Mouse (Mus musculus): ENCODE measurements around the gene Lclat1. TPM values are rescaled to one million over a fixed set of nuclear protein-coding genes. Genes with fewer than 3 reads are reported as not detected.

The Lclat1 gene
- polyA plus RNA-seq, 1 experiment from 2014 or later = 19.9 TPM

GRCm38 (mm10) chr17:73067423-73067822 lies 40.4 kb upstream of the Lclat1 start:
- H3K4me1 ChIP-seq (ENCODE audit: control insufficient read depth, insufficient read depth, low read length) = peaks cover 12% of the 10 kb centered on the region; the same call in 1 of the 2 replicates
- no peak overlapping the region for H3K4me3 ChIP-seq (ENCODE audit: low read depth, low read length)
- no peak overlapping the region for H3K9ac ChIP-seq (ENCODE audit: low read depth, low read length)
- no peak overlapping the region for H3K27ac ChIP-seq (replicated peaks; ENCODE audit: low read depth, low read length)
- no peaks in the 10 kb centered on the region for H3K36me3 ChIP-seq (ENCODE audit: control insufficient read depth, insufficient read depth, low read length)
- H3K27me3 ChIP-seq (replicated peaks; ENCODE audit: control insufficient read depth, insufficient read depth, low read length) = no peaks in the 10 kb centered on the region
- ATAC-seq (ENCODE audit: low read depth) (no peak), DNase-seq (ENCODE audit: low spot score) (peak; percentile 54)
- H3K4me2 ChIP-seq (ENCODE audit: low read depth, low read length) = no peak overlapping the region
- H3K9me3 ChIP-seq (ENCODE audit: control insufficient read depth, low read length) = no peaks in the 10 kb centered on the region
- 36% methylated on average over 11 of the region's 11 CpGs for WGBS

- H3K4me3 ChIP-seq (ENCODE audit: low read depth, low read length) = no peak overlapping the region
- no peak for DNase-seq (ENCODE audit: low spot score)
- no peak overlapping the region for H3K4me2 ChIP-seq (ENCODE audit: low read depth, low read length)
- peaks cover 12% of the 10 kb centered on the region; the same call in 1 of the 2 replicates for H3K4me1 ChIP-seq (ENCODE audit: control insufficient read depth, insufficient read depth, low read length)
- ATAC-seq (ENCODE audit: low read depth) = no peak
- no peak overlapping the region for H3K27ac ChIP-seq (replicated peaks; ENCODE audit: low read depth, low read length)
- no peak overlapping the region for H3K9ac ChIP-seq (ENCODE audit: low read depth, low read length)
- no peaks in the 10 kb centered on the region for H3K36me3 ChIP-seq (ENCODE audit: control insufficient read depth, insufficient read depth, low read length)
- 74% methylated on average over 10 of the region's 10 CpGs for WGBS
- H3K27me3 ChIP-seq (replicated peaks; ENCODE audit: control insufficient read depth, insufficient read depth, low read length) = no peaks in the 10 kb centered on the region
- no peaks in the 10 kb centered on the region for H3K9me3 ChIP-seq (ENCODE audit: control insufficient read depth, low read length)
Observed at GRCm38 (mm10) chr17:73068321-73068992, 39.3 kb upstream of the Lclat1 start.

GRCm38 (mm10) chr17:73070466-73070865 lies 37.3 kb upstream of the Lclat1 start:
- Histone ChIP-seq H3K27ac (replicated peaks; ENCODE audit: low read depth, low read length) (no peak overlapping the region), H3K9ac (ENCODE audit: low read depth, low read length) (no peak overlapping the region), H3K9me3 (ENCODE audit: control insufficient read depth, low read length) (no peaks in the 10 kb centered on the region), H3K36me3 (ENCODE audit: control insufficient read depth, insufficient read depth, low read length) (no peaks in the 10 kb centered on the region), H3K4me2 (ENCODE audit: low read depth, low read length) (no peak overlapping the region), H3K4me3 (ENCODE audit: low read depth, low read length) (no peak overlapping the region), H3K27me3 (replicated peaks; ENCODE audit: control insufficient read depth, insufficient read depth, low read length) (no peaks in the 10 kb centered on the region), H3K4me1 (ENCODE audit: control insufficient read depth, insufficient read depth, low read length) (peaks cover 16% of the 10 kb centered on the region; the same call in 1 of the 2 replicates)
- DNase-seq (ENCODE audit: low spot score) = no peak
- no peak for ATAC-seq (ENCODE audit: low read depth)
- WGBS = 76% methylated on average over 2 of the region's 2 CpGs

- Histone ChIP-seq H3K9me3 (ENCODE audit: control insufficient read depth, low read length) (no peaks in the 10 kb centered on the region), H3K4me2 (ENCODE audit: low read depth, low read length) (no peak overlapping the region), H3K9ac (ENCODE audit: low read depth, low read length) (no peak overlapping the region), H3K4me3 (ENCODE audit: low read depth, low read length) (no peak overlapping the region), H3K27ac (replicated peaks; ENCODE audit: low read depth, low read length) (0 out of 2 replicates have a peak overlapping the region, but pooled peaks have one; percentile 2), H3K36me3 (ENCODE audit: control insufficient read depth, insufficient read depth, low read length) (no peaks in the 10 kb centered on the region), H3K4me1 (ENCODE audit: control insufficient read depth, insufficient read depth, low read length) (peaks cover 13% of the 10 kb centered on the region; the same call in 1 of the 2 replicates), H3K27me3 (replicated peaks; ENCODE audit: control insufficient read depth, insufficient read depth, low read length) (no peaks in the 10 kb centered on the region)
- DNase-seq (ENCODE audit: low spot score) (no peak), ATAC-seq (ENCODE audit: low read depth) (no peak)
- WGBS = 74% methylated on average over 5 of the region's 5 CpGs
Observed at GRCm38 (mm10) chr17:73071725-73072263, 36.0 kb upstream of the Lclat1 start.

GRCm38 (mm10) chr17:73072286-73072685 lies 35.5 kb upstream of the Lclat1 start:
- 0 out of 2 replicates have a peak overlapping the region, but pooled peaks have one; percentile 2 for H3K27ac ChIP-seq (replicated peaks; ENCODE audit: low read depth, low read length)
- ATAC-seq (ENCODE audit: low read depth) (no peak; the same call in 1 of the 2 replicates), DNase-seq (ENCODE audit: low spot score) (peak; percentile 60)
- no peak overlapping the region for H3K4me2 ChIP-seq (ENCODE audit: low read depth, low read length)
- 29% methylated on average over 8 of the region's 8 CpGs for whole genome bisulfite sequencing
- no peaks in the 10 kb centered on the region for H3K36me3 ChIP-seq (ENCODE audit: control insufficient read depth, insufficient read depth, low read length)
- no peaks in the 10 kb centered on the region for H3K27me3 ChIP-seq (replicated peaks; ENCODE audit: control insufficient read depth, insufficient read depth, low read length)
- H3K9me3 ChIP-seq (ENCODE audit: control insufficient read depth, low read length) = no peaks in the 10 kb centered on the region
- no peak overlapping the region for H3K9ac ChIP-seq (ENCODE audit: low read depth, low read length)
- H3K4me3 ChIP-seq (ENCODE audit: low read depth, low read length) = no peak overlapping the region
- H3K4me1 ChIP-seq (ENCODE audit: control insufficient read depth, insufficient read depth, low read length) = peaks cover 11% of the 10 kb centered on the region; the same call in 1 of the 2 replicates

- Histone ChIP-seq H3K4me2 (ENCODE audit: low read depth, low read length) (no peak overlapping the region), H3K9ac (ENCODE audit: low read depth, low read length) (no peak overlapping the region), H3K9me3 (ENCODE audit: control insufficient read depth, low read length) (no peaks in the 10 kb centered on the region), H3K27me3 (replicated peaks; ENCODE audit: control insufficient read depth, insufficient read depth, low read length) (no peaks in the 10 kb centered on the region), H3K36me3 (ENCODE audit: control insufficient read depth, insufficient read depth, low read length) (no peaks in the 10 kb centered on the region), H3K27ac (replicated peaks; ENCODE audit: low read depth, low read length) (no peak overlapping the region), H3K4me1 (ENCODE audit: control insufficient read depth, insufficient read depth, low read length) (peaks cover 11% of the 10 kb centered on the region; the same call in 1 of the 2 replicates), H3K4me3 (ENCODE audit: low read depth, low read length) (no peak overlapping the region)
- ATAC-seq (ENCODE audit: low read depth) (no peak), DNase-seq (ENCODE audit: low spot score) (no peak)
- WGBS = 59% methylated on average over 3 of the region's 3 CpGs
Observed at GRCm38 (mm10) chr17:73074631-73075030, 33.2 kb upstream of the Lclat1 start.

- H3K4me3 ChIP-seq (ENCODE audit: low read depth, low read length) = no peak overlapping the region
- DNase-seq (ENCODE audit: low spot score) = peak; percentile 61
- no peaks in the 10 kb centered on the region for H3K9me3 ChIP-seq (ENCODE audit: control insufficient read depth, low read length)
- no peak overlapping the region for H3K9ac ChIP-seq (ENCODE audit: low read depth, low read length)
- peaks cover 11% of the 10 kb centered on the region; the same call in 1 of the 2 replicates for H3K4me1 ChIP-seq (ENCODE audit: control insufficient read depth, insufficient read depth, low read length)
- H3K27me3 ChIP-seq (replicated peaks; ENCODE audit: control insufficient read depth, insufficient read depth, low read length) = no peaks in the 10 kb centered on the region
- WGBS = 41% methylated on average over 9 of the region's 9 CpGs
- no peak overlapping the region for H3K4me2 ChIP-seq (ENCODE audit: low read depth, low read length)
- no peak overlapping the region for H3K27ac ChIP-seq (replicated peaks; ENCODE audit: low read depth, low read length)
- H3K36me3 ChIP-seq (ENCODE audit: control insufficient read depth, insufficient read depth, low read length) = no peaks in the 10 kb centered on the region
- no peak for ATAC-seq (ENCODE audit: low read depth)
Observed at GRCm38 (mm10) chr17:73075238-73075890, 32.4 kb upstream of the Lclat1 start.

GRCm38 (mm10) chr17:73077638-73078037 lies 30.1 kb upstream of the Lclat1 start:
- H3K27ac ChIP-seq (replicated peaks; ENCODE audit: low read depth, low read length) = no peak overlapping the region
- no peaks in the 10 kb centered on the region for H3K9me3 ChIP-seq (ENCODE audit: control insufficient read depth, low read length)
- WGBS = 75% methylated on average over 3 of the region's 3 CpGs
- no peak overlapping the region for H3K4me3 ChIP-seq (ENCODE audit: low read depth, low read length)
- DNase-seq (ENCODE audit: low spot score) (no peak), ATAC-seq (ENCODE audit: low read depth) (no peak)
- no peak overlapping the region for H3K9ac ChIP-seq (ENCODE audit: low read depth, low read length)
- no peak overlapping the region for H3K4me2 ChIP-seq (ENCODE audit: low read depth, low read length)
- H3K36me3 ChIP-seq (ENCODE audit: control insufficient read depth, insufficient read depth, low read length) = no peaks in the 10 kb centered on the region
- peaks cover 20% of the 10 kb centered on the region for H3K4me1 ChIP-seq (ENCODE audit: control insufficient read depth, insufficient read depth, low read length)
- no peaks in the 10 kb centered on the region for H3K27me3 ChIP-seq (replicated peaks; ENCODE audit: control insufficient read depth, insufficient read depth, low read length)

All from embryonic facial prominence, embryonic 14.5 days (tissue).